Comparison of ENCODE assay signal across 13 mouse cellular contexts in genomic region chr7:73304799-73305198, GRCm38 (mm10).
DNase-seq lines count a peak whose midpoint lies in the region; ATAC-seq and TF ChIP-seq lines count a peak whose summit lies in the region.
"Had no signal": no experiment of that assay in that cellular context is flagged by ENCODE, and none has a peak within 500 bp of the region (broad histone marks: within the 10 kb centered on the region; RNA-seq: fewer than 3 reads in every experiment).

No protein-coding gene starts in this region.

- no peak overlapping the region for H3K4me3 ChIP-seq in ES-E14 (ENCODE audit: insufficient read depth in 1 of 2, low read depth in 1 of 2, low read length in 2 of 2, poor library complexity in 1 of 2, severe bottlenecking in 1 of 2)
- H3K4me3 ChIP-seq in hindbrain, embryonic 12.5 days = no peak overlapping the region
- H3K4me3 ChIP-seq in midbrain, postnatal 0 days (ENCODE audit: low read depth, low read length) = no peak overlapping the region

- ATAC-seq in hindbrain, embryonic 12.5 days (ENCODE audit: low FRiP score) = peak; percentile 72
- no peak for ATAC-seq in midbrain, postnatal 0 days (ENCODE audit: low FRiP score)

- no peaks in the 10 kb centered on the region for H3K27me3 ChIP-seq in hindbrain, embryonic 12.5 days
- no peaks in the 10 kb centered on the region for H3K27me3 ChIP-seq in midbrain, postnatal 0 days (ENCODE audit: insufficient read depth, low read length)

- 7% methylated on average over 9 of the region's 9 CpGs for WGBS in hindbrain, embryonic 12.5 days
- WGBS in midbrain, postnatal 0 days = 22% methylated on average over 9 of the region's 9 CpGs

- TF ChIP-seq POLR2A in brain, embryonic 14.5 days (IDR thresholded peaks at IDR 0.05; ENCODE audit: borderline replicate concordance, extremely low read depth, insufficient read depth, insufficient read length, poor library complexity, severe bottlenecking) = no peak

- H3K27ac ChIP-seq in ES-E14 (ENCODE audit: insufficient read depth, low read depth, low read length, poor library complexity, severe bottlenecking) = no peak overlapping the region
- H3K27ac ChIP-seq in hindbrain, embryonic 12.5 days = peak overlapping the region; percentile 62
- H3K27ac ChIP-seq in midbrain, postnatal 0 days (ENCODE audit: low read depth, low read length) = no peak overlapping the region

- H3K4me1 ChIP-seq in ES-E14 (ENCODE audit: control insufficient read depth in 2 of 2, insufficient read depth in 2 of 2, low read length in 2 of 2, poor library complexity in 1 of 2) = peaks cover 3 to 17% of the 10 kb centered on the region in 2 experiments; a peak in 3 of 4 replicates
- peaks cover 46% of the 10 kb centered on the region for H3K4me1 ChIP-seq in hindbrain, embryonic 12.5 days
- H3K4me1 ChIP-seq in midbrain, postnatal 0 days (ENCODE audit: insufficient read depth, low read length) = peaks cover 9% of the 10 kb centered on the region; the same call in 1 of the 2 replicates

- in situ Hi-C loops in ES-E14 (cut with MboI; ENCODE audit: low sequenced_read_pairs in 2 of 2, unreplicated experiment in 2 of 2) = no loop called here

- no peak for TF ChIP-seq CTCF in brain, embryonic 14.5 days (IDR thresholded peaks at IDR 0.05; ENCODE audit: borderline replicate concordance, extremely low read depth, insufficient read depth, insufficient read length)
- no peak for TF ChIP-seq CTCF in midbrain, postnatal 0 days (IDR thresholded peaks at IDR 0.05)

- H3K9ac ChIP-seq in ES-E14 (ENCODE audit: insufficient read depth, low read depth, low read length, poor library complexity, severe bottlenecking) = no peak overlapping the region
- H3K9ac ChIP-seq in hindbrain, embryonic 12.5 days = no peak overlapping the region
- H3K9ac ChIP-seq in midbrain, postnatal 0 days (replicated peaks; ENCODE audit: low read length, poor library complexity, severe bottlenecking) = no peak overlapping the region

- DNase-seq in ES-E14 (ENCODE audit: low read depth, low spot score) = peak; percentile 59
- DNase-seq in brain, embryonic 14.5 days (ENCODE audit: low read depth) = peak; percentile 74
- DNase-seq in midbrain, postnatal 0 days (ENCODE audit: low spot score) = peak; percentile 34
- no peak for DNase-seq in ovary, adult 18-20 months (ENCODE audit: low spot score)
- DNase-seq in kidney, postnatal 36 days = no peak
- DNase-seq in layer of hippocampus, postnatal 10 days (ENCODE audit: low spot score in 2 of 2) = no peak
- DNase-seq: adrenal gland, adult 2 months; cerebellum, adult 11 months; gastrocnemius, postnatal 36 days; lung, postnatal 4 days; thymus, adult 18-20 months had no signal

- peak overlapping the region; percentile 26; the same call in 1 of the 2 replicates for H3K4me2 ChIP-seq in hindbrain, embryonic 12.5 days (replicated peaks)
- no peak overlapping the region for H3K4me2 ChIP-seq in midbrain, postnatal 0 days (ENCODE audit: low read depth, low read length, poor library complexity, severe bottlenecking)

- no peaks in the 10 kb centered on the region for H3K36me3 ChIP-seq in ES-E14 (ENCODE audit: control insufficient read depth, insufficient read depth, low read length, poor library complexity, severe bottlenecking)
- no peaks in the 10 kb centered on the region for H3K36me3 ChIP-seq in hindbrain, embryonic 12.5 days
- H3K36me3 ChIP-seq in midbrain, postnatal 0 days (ENCODE audit: insufficient read depth, low read length) = no peaks in the 10 kb centered on the region
- H3K36me3 ChIP-seq: G1E had no signal

- no peaks in the 10 kb centered on the region for H3K9me3 ChIP-seq in ES-E14 (ENCODE audit: control insufficient read depth, insufficient read depth, low read depth, low read length)
- H3K9me3 ChIP-seq in hindbrain, embryonic 12.5 days (replicated peaks) = no peaks in the 10 kb centered on the region
- no peaks in the 10 kb centered on the region for H3K9me3 ChIP-seq in midbrain, postnatal 0 days (ENCODE audit: low read length)

TF ChIP-seq in ES-E14, 5 proteins besides CTCF, POLR2A, EP300 and RAD21:
- no peak for TF ChIP-seq ZC3H11A (IDR thresholded peaks at IDR 0.05; ENCODE audit: borderline replicate concordance, low read depth, low read length)
- TF ChIP-seq MAFK (IDR thresholded peaks at IDR 0.05; ENCODE audit: insufficient read depth, low read depth, low read length) = no peak
- TF ChIP-seq CHD2 (IDR thresholded peaks at IDR 0.05; ENCODE audit: low read depth, low read length) = no peak
- no peak for TF ChIP-seq HCFC1 (IDR thresholded peaks at IDR 0.05; ENCODE audit: borderline replicate concordance, insufficient read depth, low read length)
- no peak for TF ChIP-seq ZNF384 (IDR thresholded peaks at IDR 0.05; ENCODE audit: low read depth, low read length)

Comparison
In these comparisons a context has a peak if more than half of its experiments do, and no peak if none do; other contexts are left out.
1. DNase-seq: peak in ES-E14 (single experiment), brain, embryonic 14.5 days (single experiment) and midbrain, postnatal 0 days (single experiment); none in ovary, adult 18-20 months (single experiment), kidney, postnatal 36 days (0 of 2) and layer of hippocampus, postnatal 10 days (0 of 2).